Mouse (Mus musculus) left cerebral cortex, adult 18-20 months (tissue): Measurements from ENCODE around the gene Plscr1. TPM values are rescaled to one million over a fixed set of nuclear protein-coding genes. Genes with fewer than 3 reads are reported as not detected.
A peak's percentile ranks its signal among the peaks of the same experiment; 100 is the strongest.

ENCODE experiments used
- DNase-seq, 2 experiments: peaks; one replicate each; pipeline ENCODE4 v3.0.0; 2021 to 2022; ENCODE audit warnings: low spot score in 2 of 2, mixed read lengths in 1 of 2
- long read RNA-seq, 2 experiments: library from polyadenylated mRNA; stranded (forward); transcript quantifications; one replicate each; pipeline ENCODE4 v2.0.0; 2021
- total RNA-seq, 2 experiments: library from RNA; stranded (reverse); gene quantifications; 2 replicates each; pipeline ENCODE4 v1.2.3; 2021

Plscr1 gene
- total RNA-seq: 1 to 10 TPM; 1.7 to 2.0 TPM
- long read RNA-seq, experiment 1, transcript Plscr1-201 (9 exons, 2,302 nt): major isoform, 5 of 5 reads
- long read RNA-seq, experiment 1, partial matches to known transcripts: 0 of 5 reads
- long read RNA-seq, experiment 1, other reads (novel, unspliced or antisense): 0 of 5 reads
- long read RNA-seq, experiment 2, partial matches to known transcripts: 1 of 3 reads
- long read RNA-seq, experiment 2, other reads (novel, unspliced or antisense): 1 of 3 reads

DNA sequence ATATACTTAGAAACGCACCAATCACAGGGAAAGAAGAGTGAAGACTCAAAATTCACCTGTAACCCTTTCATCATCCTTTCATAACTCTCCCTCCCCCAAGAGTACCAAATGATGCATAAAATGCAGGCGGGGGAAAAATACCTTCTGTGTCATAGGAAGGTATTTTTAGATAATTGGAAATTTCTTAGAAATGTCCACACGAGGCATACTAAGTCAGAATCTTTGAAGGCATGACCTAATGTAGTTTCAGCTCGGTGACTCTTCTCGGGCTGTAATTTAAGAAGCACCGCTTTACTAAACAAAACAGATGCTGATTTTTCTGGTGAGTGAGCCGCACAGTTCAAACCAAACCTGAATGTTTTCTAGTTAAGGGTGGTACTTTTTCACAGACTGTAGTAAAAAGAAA is at the start of gene Plscr1:
Gene Plscr1 (plus strand): TSS at position 304 of the 406 bp plus-strand sequence.
- no peak for DNase-seq

DNA sequence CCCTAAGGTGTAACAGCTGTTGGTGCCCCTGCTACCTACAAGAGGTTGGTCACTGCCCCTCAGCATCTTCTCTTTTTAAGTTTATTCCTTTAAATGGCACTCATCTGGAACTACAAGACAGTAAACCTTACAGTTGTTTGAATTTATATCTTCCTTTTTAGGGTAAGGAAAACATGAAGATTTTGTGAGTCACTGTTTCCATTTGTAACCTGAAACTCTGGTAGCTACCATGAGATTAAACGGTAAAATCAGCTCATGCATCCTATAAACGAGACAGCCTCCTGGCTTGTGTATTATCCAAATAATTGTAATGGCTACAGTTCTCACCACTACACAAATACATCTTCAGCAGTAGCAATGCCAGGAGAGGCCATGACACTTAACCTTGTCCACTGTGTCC is 45.2 kb upstream of the Plscr1 start:
- no peak for DNase-seq

DNA sequence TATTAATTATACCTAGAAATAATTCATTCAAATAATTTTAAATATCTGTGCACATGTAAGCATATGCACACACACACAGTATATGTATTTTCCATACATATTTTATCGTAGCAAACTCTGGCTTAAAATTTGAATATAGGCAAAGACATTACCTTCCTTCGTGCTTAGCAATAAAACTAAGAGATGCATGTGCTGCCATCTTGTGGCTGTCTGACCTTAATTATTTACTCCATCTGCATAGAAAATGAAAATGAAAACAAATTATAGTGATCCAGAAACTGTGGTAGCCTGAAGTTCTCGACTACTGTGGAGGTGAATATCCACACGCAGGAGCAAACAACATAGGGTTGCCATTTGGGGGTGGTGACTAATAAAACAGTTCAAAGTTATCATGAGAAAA is 42.2 kb upstream of the Plscr1 start:
- peak; percentile 39 to 66 for DNase-seq

DNA sequence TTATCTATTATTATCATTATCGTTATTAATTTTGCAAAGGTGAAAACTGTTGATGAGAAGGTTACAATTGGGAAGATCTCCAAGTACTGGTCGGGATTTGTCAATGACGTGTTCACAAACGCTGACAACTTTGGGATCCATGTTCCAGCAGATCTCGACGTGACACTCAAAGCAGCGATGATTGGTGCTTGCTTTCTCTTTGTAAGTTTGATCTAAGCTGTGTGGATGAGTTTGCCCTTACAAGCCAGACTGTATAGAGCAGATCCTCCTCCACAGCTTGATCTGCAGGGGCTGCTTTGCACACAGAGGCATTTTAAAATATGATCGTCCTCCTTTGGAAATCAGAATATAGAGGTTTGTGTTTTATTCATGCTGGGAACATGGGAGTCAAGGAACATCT is 41.8 kb upstream of the Plscr1 start:
- no peak for DNase-seq

DNA sequence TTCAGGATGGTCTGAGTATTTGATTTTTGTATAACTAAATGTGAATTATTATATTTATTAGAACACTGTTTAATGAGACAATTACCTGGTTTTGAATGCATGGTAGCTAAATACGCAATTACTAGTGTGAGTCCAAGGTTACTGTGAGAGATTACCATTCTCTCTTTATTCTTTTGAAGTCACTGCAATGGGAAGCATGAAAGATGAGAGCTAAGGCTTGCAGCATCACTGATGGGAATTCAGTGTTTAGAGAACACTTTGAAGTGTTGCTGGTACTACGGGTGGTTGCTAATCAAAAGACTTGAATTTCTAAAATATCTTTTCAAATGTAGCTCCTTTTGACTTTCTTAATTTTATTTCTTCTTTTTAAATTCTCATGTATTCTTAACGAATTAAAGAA is 39.7 kb upstream of the Plscr1 start:
- no peak for DNase-seq

DNA sequence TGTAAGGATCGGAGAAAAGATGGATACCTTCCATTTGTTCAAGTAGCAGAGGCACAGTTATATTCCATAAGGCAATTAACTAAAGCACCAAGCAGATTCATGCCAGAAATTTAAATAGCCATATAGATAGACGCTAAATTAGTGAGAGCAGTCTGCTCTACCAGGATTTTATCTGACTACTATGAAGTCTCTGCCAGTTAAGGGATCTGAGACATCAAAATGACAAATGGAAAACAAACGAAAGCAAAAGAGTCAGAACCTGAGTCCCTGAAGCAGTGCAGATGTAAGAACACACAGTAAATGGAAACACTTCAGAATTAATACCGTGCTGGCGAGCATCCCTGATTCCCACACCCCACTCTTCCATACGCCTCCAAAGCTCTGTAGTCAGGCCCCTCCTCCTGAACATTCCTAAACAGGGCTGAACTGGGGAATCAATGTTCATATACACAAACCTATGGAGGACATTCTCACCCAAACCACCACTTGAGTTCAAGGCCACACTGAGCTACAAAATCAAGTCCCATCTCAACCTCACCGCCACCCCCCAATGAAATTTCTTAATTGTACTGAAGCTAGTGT is 39.1 kb upstream of the Plscr1 start:
- no peak for DNase-seq

DNA sequence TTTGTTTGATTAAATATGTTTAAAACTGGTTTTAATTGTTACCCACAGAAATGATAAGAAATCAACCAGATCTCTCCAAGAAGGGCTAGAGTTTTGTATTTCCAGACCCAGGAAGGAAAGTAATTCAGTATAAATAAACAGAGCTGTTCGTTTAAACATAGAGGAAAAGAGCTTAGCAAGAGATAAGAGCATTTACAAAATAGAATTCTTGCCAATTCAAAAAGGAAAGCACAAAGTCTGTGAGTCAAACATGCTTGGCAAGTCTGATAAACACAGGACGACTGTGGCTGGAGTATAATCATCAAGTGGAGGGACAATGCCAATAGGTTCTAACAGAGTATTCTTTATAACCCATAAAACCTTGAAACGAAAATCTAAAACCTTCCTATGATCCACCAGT is 38.5 kb upstream of the Plscr1 start:
- no peak for DNase-seq

DNA sequence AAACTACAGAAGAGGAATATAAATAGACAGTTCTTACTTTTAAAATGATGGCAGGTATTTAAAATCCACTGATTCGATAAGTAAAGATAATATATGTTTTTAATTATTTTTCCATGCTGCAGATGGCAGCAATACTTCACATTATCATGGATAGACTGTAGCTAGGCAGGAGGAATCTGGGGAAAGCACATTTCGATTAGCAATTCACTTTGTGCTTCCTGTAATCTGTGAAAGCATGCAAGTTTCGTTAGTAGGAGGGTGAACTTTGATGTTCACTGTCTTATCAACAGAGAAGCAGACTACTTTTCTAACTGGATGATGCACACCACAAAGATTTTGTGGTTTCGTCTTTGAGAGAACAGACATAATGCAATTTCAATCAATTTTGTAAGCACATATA is 32.1 kb upstream of the Plscr1 start:
- no peak for DNase-seq

DNA sequence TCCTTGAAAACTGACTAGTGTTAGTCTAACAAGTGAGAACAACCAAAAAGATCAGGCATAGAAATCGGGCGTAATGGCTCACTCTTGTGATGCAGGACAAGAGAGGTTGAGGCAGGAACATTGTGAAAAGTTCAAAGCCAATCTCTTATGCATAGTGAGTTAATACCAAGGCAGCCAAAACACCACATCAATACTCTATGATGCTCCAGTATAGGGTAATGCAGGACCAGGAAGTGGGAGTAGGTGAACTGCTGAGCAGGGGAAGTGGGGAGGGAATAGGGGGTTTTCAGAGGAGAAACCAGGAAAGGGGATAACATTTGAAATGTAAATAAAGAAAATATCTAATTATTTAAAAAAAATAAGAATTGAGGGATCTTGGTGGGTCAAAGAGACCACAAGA is 31.7 kb upstream of the Plscr1 start:
- no peak for DNase-seq

DNA sequence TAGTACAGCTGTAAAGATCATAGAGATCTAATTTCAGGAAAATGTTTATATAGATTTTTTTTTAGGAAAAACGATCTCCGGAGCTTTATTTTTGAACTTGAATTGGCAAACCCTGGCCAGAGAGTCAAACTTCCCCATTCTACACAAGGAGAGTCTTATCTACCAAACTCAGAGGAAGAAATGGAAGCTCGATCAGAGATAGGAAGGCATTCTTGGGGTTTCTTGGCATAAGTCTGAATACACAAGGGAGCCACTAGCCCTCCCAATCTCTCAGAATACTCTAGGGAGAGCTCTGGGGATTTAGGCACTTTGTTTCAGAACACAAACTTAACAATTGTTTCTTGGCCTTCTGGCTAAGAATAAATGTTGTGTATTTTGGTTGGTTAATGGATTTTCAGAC is 29.4 kb upstream of the Plscr1 start:
- DNase-seq: no peak

DNA sequence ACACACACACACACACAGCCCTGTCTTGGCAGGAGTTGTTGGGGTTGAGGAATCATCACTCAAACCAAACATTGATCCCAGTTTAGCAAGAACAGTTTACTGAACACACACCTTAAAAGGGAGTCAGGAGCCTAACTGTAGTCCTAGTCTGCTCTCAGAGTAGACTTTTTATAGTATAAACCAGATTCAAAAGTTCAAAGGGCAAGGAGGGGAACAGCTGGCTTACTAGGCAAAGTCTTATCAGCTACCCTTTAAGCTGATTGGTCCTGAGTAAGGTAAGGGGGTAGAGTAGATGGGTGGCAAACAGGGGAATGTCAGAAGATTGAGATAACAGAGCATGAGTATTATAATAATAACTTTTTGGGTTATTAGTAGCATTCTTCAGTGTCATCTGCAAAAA is 28.1 kb upstream of the Plscr1 start:
- no peak for DNase-seq

DNA sequence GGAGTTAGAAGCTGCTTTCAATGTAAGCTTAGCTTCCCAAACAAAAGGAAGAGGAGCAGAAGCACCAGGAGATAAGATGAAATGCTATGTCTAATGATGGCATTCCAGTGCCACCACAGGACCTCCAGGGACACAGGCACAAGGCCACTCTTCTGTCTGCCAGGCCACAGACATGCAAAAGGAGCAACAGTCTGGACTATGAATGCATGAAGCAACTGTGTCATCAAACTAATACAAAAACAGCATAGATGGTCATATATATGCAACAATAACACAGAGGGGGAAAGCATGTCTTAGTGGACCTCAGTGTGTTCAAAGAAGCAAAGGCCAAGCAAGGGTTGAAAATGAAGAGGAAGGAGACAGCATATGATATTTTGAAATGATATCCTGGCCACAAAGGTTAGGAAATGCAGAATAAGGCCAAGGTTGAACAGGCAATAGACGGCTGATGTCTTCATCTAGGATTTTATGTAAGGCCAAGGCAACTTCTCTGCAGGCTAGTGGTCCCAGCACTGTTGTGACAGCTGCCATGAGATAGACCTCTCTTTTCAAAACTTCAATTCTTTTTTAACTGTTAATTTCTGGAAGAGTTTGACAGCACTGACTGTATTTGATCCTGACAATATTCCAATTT is 24.8 kb upstream of the Plscr1 start:
- no peak for DNase-seq

DNA sequence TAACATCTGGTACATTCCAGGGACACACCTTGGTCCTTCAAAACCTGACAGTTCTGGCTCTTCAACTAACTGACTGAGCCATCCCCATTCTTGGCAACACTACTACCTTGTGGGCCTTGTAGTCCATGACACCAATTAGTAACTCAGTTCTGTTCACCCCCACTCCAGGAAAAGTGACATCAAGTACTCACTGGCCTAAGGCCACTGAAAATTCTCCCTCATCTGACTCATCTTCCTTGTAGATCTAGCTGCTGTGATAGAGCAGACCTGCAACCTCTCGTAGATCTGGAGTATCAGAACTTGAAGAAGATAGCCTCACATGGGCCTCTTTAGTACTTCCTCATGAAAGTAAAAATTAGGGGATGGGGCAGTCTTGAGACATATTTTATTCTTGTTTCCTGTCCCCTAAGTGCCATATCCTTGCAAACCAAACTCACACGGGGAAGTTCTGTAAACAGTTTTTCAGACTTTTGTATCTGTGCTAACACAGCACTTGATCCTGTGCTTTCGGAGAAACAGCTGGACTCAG is 23.4 kb upstream of the Plscr1 start:
- no peak for DNase-seq

DNA sequence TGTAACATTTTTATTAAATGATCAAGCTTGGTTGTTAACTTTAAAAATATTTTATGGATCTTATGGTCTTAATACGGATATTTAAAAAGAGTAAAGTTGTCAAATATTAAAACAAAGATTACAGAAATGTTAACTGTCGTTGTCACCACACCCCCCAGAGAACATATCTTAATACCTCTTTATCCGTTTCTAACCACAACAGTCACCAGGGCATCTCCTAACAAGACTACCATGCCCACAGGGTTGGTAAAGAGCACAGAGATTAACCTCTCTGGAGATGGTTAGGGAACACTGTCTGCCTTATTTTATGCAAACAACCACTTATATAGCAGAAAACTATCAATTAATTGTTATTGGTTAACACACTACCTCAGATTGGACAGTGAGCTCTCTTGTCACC is 22.8 kb upstream of the Plscr1 start:
- no peak for DNase-seq

DNA sequence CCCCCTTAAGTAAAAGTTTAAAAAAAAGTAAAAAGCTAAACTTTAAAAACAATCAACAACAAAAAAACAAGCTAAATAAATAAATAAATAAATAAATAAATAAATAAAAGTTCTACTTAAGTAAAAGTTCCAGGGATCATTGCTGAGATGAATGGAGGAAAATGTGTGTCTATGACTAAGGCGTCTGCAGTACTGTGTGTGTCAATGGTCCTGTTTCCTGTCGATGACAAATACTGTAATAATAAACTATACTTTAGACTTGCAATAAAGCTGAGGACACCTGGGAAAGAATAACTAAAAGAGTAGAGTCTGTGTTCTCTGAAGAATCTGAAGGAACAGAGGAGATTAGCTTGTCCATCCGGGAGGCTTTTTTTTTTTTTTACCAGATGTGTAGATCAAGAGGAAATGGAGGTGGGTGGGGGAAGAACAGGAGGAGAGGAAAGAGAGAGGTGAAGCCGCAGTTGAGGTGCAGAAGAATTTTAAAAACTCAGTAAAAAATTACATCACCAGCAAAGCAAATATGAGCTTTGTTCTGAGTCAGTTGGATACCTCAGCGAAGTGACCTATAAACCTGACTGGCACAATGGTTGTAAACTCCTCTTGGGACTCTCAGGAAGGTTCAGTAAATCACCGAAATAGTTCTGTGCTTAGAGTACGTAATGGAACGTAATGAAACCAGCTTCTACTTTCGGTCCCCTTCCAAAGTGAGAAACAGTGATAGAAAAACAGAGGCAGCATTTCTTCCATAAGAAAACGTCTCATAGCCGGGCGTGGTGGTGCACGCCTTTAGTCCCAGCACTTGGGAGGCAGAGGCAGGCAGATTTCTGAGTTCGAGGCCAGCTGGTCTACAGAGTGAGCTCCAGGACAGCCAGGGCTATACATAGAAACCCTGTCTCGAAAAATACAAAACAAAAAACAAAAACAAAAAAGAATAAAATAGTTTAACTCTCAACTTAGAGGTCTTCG is 20.4 kb upstream of the Plscr1 start:
- DNase-seq: no peak

DNA sequence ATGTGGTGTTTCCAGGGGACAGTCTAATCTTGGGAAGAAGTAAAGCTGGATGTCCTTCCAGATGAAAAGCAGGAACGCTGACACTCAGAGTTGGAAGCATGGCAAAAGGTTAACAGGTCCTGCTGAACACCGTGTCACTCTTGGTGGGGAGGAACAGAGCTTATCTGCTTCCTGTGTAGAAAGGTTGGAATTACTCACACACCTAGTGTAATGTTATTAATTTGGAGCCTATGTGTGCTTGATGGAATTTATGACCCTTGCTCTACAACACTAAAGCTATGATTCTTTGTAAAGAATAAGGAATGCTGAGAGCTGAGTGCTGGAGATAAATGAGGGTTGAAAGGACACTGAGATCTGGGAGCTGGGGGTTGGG is 19.7 kb upstream of the Plscr1 start:
- no peak for DNase-seq

DNA sequence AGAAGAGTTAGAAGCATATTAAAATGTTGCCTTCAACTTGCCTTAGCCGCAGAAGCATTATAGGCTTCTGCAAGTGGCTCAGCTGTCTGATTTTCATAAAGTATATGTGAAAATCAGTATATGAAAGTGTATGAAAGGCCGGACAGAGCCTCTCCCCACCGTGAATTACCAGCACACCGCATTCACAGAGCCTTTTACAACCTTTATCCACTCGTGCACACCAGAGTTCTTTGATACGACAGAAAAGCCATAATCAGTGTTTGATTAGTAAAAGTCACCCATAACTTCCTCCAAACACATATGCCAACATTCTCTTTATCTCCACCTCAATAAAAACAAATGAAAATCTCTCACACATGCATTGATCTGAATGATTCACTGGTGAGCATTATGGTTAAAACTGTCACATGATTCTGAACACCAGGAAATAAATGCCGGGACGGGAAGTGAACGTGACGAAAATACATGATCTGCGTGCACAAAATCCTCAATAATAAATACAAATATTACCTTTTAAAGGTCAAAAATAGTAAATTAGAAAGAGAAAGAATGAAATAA is 14.6 kb upstream of the Plscr1 start:
- DNase-seq: no peak

DNA sequence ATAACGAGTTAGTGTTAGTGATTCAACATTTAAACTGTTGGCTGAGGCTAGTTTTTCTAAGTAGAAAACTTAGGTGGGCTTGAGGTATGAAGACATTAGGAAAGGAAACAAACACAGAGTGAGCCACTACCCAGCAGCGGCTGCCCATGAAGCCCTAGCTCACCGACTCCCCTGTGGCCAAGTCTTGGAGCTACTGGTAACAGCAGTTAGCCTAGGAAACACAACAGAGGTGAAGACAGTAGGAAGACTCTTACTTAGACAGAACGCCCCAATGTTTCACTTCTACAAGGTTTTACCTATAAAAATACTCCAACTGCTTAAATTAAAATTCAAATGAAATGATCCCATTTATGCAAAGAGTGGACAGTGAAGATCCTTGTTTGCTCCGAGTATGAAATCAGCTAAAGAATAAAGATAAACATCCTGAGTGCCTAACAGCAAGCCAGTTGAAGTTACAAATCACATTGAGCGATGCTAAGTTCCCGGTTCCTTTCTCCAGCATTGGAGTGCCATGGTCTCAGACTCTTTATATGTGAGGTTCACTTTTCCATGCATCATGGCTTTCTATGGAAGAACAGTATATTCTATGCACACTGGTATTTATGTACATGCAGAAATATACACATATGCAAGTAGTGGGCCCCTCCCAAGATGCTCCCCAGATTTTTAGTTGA is 640 bp upstream of the Plscr1 start:
- DNase-seq: no peak

DNA sequence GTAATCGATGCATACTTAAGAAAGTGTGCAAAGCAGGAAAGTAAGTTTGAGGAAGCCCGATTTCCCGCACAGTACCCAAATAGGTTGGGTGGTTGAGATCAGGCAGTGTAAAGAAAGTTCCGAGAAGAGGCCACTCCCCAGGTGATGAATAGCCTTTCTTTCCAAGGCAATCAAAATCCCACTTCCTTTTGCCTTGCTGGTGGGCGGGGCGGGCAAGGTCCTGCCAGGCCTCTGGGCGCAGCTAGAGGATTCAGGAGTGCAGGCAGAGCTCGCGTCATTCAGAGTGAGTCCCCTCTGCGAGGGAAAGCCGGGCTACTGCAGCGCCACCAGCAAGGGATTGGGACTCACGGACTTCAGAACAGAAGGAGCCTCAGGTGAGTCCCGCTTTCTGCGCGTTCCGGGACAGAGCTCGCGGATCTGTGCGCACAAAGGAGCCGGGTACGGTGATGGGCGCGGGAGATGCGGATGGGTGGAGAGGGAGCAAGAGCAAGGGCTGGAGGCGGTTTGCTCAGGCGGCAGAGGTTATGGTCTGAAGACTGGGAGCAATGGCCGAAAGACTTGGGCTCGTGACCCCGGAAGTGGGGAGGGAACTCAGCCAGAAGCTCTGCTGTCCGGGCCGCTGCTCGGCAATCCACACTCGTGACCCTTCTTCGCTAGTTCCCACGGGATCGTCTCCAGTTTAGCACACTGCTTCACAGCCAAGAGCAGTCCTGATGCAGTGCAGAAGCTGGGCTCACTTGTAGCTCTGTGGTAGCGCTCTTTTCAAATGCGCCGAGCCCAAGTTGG is 630 bp downstream of the Plscr1 start:
- peak; percentile 15 to 18 for DNase-seq

DNA sequence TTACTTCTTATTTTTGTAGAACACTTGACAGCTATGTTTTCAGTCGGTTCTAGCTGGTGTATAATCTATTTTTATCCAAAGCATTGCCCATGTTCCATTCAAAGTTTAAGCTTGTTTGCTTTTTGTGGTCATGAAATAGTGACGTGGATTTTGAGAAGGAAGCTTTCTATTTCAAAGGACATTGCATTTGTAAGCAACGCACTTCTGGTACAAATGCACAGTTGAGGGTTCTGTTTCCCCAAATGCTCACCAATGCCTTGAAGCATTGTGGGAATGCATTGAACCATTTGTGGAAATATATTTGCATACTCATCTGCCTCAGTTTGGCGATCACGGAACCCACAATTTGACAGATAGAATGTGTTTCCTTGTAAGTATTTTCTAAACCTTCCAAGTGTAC is 3.2 kb downstream of the Plscr1 start:
- DNase-seq: no peak
